Mouse (Mus musculus): ENCODE measurements at regions not wholly inside any gene's neighbourhood (a gene's known extent, or its start where the extent isn't known, plus 50 kb on each side); places are given as distances from the start of the nearest gene placed in this dataset.

DNA sequence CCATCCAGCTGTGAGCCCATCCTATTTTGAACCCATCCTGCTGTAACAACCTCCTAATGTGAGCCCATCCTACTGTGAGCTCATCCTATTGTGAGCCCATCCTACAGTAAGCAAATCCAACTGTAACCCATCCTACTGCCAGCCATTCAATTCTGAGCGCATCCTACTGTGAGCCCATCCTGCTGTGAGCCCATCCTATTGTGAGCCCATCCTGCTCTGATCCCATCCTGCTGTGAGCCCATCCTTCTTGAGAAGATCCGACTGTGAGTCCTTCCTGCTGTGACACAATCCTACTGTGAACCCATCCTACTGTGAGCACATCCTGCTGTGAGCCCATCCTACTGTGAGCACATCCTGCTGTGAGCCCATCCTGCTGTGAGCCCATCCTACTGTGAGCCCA, 175.5 kb upstream of the Rybp start:
- no peak for TF ChIP-seq CTCF (IDR thresholded peaks at IDR 0.05; ENCODE audit: insufficient read depth, low read depth, low read length)
- no peak for TF ChIP-seq POLR2A (IDR thresholded peaks at IDR 0.05; ENCODE audit: insufficient read depth, low read depth, low read length)

Data from olfactory bulb, adult 2 months (tissue).